Mouse (Mus musculus): ENCODE measurements around the gene Phlda1.
A peak's percentile ranks its signal among the peaks of the same experiment; 100 is the strongest.
"Not testable (repeated sequence)": the region's sequence is repeated elsewhere in the genome, so short reads cannot be mapped to it uniquely, and the experiment has no call there.

Phlda1 gene

DNA sequence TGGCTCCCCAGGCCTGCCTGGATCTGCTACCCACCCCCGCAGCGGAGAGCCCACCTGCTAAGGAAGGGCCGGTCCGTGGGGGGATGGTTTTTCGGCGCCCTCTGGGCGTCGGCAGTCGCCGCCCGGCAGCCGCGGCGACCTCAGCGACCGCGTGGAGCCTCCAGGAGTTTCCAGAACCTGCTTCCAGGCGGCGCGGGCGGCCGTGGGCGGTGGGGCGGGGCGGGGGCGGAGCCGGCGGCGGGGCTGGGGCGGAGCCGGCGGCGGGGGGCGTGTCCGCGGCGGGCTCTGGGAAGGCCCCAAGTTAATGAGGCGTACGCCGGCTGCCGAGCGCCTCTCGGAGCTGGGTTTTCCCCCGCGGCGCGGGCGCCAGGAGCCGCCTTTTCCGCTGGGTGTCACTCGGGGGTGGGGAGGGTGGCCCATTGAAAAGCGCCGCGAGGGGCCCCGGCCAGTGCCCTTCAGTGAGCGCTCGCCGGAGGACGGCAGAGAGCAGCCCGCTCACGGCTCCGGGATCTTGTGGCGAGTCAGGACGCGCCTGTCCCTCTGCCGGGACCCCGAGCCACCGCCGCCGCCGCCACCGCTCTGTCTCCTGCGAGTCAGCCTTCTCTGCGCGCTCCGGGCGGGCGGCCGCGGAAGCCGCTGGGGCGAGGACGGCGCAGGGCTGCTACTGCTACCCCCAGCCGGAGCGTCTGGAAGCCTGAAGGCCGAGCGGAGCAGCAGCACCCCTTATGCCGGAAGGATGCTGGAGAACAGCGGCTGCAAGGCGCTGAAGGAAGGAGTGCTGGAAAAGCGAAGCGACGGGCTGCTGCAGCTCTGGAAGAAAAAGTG lies at the start of gene Phlda1:
TSS of gene Phlda1 (plus strand) at position 186 of the 825 bp plus-strand sequence.
- peak; percentile 95 for DNase-seq

DNA sequence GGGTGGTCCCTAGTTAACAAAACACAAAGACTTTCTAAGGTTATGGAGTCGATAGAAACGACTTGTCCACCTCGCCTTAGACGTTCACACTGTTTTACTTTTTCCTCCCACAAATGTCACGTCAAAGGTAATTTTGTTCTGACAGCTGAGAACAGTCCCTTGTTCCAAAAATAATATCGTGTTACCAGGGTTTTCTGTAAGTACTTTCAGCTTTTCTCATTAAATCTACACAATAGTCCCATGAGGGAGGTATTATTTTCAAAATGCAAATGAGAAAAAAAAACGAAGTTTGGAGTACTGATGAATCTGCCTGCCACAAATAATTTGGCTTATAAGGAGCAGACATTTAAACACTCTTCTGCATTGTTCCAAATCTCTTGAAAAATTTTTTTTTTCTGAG lies 48.0 kb upstream of the Phlda1 start:
- DNase-seq = no peak

DNA sequence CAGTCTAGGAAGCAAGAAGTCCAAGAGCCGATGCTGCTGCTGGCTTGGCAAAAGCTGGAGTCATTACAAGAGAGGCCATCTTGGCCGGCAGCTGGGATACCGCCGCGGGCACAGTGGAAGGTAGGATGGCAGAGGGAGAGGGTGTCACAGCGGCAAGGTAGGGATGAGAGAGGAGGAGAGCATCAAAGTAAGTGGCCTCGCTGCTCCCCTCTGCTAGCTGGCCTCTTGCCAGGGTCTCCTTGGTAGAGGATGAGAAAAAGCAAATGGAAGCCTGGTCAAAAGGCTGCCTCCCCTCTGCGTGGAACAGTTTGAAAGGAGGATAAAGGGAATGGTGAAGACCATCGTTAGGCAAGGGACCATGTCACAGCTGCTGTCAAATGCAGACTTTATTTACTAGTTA lies 47.0 kb upstream of the Phlda1 start:
- DNase-seq = no peak

DNA sequence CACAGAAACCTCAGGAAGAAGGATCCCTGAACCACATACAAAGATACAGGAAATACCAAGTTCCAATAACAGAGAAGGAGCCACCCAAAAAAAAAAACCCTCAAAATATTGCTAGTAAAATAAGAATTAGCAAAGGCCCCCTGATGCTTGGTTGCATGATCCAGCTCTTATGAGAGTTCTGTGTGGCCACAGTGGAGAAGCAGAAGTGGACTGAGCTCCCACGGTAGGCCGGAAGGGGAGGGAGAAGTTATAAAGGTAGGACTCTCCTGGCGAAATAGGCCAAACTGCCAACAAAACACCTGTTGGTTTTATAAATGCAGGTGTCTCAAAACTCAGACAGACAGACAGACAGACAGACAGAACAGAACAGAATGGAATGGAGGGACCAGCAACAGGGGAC lies 46.2 kb upstream of the Phlda1 start:
- no peak for DNase-seq

DNA sequence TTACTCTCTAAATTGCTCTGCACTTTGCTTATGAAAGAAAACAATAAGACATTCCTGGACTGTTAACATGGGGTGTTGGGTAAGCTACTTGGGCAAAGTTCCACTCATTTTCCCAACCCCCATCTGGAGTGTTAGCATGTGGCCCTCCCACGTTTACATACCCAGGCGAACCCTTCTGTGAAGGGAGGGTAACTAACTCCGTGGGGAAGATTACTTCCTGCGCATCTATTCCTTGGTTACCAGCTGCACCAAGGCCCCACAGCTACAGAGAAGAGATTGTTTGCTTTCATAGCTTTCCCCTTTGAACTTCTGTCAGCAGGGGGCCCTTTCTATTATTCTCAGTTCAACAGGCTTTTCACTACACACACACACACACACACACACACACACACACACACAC lies 45.7 kb upstream of the Phlda1 start:
- DNase-seq = no peak

DNA sequence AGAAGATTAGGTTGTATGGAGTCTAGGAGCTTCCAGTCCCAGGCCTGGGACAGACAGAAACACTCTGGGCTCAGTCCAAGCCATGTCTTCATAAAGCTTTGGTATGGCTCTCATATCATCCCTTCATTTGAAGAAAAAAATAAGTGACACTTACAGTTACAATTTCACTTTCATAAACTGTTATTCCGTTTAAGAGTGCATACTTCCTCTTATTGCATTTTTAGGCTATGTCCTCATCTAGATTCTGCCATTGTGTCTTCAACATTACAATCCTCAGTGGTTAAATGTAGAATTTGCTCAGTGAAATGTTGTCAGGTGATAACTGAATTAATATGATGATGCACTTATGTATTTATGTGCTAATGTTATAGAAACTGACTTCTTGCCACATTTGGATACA lies 41.3 kb upstream of the Phlda1 start:
- DNase-seq = no peak

DNA sequence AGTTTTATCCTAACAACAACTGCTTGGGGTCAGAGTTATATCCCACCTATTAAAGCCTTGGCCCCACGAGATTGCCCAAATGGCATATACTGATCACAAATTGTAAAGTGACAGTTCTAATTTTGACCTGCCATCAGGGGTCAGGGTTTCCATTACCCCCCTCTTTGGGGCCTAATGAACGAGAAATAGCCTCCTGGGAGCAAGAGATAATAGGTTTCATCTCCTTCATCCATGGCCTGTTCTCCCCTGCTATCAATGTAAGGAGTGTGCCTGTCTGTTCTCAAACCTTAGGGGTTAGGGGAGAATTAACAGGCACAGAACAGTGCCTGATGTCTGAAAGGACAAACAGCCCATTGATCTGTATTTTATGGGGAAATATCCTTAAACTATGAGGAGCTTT lies 40.7 kb upstream of the Phlda1 start:
- no peak for DNase-seq

DNA sequence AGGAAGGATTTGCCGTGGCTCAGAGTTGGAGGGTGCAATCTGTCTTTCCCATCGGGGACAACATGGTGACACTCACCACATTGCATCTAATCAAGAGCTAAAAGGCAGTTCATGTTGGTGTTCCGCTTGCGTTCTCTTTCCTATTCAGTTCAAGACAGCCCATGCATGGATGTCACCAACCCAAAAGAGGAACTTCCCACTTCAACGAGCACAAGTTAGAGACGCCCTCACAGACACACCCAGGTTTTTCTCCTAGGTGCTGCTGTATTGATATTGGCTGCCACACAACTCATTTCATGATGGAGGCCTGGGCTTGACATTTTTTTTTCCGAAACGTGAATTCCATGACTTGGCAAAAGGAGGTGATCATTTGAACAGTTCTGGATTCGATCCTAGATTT lies 34.9 kb upstream of the Phlda1 start:
- no peak for DNase-seq

DNA sequence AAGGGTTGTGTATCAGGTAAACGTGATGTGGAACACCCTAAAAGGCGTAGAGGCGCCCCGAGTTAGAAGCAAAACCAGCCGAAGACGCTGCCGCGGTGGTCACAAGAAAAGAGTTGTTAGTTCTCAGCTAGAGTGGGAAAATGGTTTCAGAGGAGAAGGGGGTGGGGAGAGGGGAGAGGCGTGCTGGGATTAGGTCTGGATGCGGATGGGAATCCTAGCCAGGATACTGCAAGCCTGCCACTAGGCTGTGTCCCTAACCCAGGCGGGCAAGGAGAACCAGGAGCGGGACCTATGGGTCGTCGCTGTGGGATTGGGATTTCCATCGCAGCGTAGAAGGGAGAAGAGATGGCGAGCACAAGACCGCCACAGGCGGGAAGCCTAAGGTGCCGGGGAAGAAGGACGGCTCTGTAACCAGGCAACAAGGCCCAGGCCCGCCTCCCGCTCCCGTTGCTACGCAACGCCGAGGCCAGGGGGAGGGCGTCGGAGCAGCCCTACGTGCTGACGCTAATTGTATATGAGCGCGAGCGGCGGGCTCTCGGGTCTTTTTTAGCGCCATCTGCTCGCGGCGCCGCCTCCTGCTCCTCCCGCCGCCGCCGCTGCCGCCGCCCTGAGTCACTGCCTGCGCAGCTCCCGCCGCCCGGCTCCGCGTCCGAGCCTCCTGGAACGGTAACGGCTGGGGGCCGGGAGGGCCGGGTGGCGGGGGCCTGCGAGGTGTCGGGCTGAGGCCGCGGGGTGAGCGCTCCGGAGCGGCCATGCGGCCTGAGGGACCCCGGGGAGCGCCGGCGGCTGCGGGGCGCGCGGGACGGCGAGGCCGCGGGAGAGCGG lies 33.2 kb upstream of the Phlda1 start, which contains the start of gene Nap1l1:
TSS of gene Nap1l1 (plus strand) at position 538 of the 825 bp plus-strand sequence.
- peak; percentile 98 for DNase-seq

DNA sequence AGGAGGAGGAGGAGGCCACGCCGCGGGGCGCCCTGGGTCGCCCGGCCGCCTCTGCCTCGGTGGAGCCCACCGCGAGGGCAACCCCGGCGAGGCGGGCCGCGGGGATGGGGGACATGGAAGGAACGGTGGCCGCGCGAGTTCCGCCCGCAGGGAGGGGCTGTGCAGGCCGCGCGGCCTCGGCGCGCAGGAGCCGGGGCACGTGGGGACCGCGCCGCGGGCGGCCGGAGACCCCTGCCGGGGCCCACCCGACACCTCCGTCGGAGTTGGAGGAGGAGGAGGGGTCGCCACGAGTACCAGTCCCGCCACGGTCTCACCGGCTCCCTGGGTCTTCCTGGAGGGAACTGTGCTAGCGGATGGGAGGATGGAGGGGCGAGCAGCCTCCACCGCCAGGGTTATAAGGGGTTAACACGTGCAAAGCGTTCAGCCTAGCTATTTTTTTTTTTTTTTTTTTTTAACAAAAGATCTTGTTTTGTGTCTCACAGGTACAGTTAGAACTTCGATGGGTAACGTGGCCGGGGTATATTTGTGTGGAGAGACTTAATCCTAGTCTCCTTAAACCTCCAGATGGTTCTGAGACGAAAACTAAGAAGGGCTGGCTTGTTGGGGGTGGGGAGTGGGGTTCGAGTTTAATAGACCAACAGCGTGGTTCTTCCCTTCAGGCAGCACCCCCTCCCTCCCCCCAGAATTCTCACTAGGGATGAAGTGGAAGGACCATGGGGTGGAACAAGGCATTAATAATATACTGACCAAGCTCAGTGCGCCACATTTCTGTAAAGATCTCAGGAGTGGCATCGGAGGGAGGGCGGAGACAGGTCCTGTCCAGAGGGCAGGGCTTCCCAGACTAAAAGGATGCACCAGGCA lies 32.3 kb upstream of the Phlda1 start:
- peak; percentile 22 for DNase-seq

DNA sequence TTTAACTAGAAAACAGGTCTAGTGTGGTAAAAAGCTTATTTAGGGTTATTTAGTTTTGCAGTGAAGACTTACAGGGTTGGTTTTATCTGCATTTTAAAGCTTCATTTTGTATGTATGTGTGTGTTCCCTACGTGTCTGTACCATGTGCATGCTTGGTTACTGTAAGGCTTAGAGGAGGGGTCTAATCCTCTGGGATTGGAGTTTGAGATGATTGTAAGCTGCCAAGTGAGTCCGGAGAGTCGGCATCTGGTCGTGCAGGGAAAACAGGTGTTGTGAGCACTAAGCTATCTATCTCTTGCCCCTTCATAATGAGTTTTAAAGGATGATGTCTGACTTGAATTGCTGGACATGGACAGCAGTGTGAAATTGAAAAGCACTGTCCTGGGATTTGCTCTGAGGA lies 29.8 kb upstream of the Phlda1 start:
- DNase-seq = no peak

DNA sequence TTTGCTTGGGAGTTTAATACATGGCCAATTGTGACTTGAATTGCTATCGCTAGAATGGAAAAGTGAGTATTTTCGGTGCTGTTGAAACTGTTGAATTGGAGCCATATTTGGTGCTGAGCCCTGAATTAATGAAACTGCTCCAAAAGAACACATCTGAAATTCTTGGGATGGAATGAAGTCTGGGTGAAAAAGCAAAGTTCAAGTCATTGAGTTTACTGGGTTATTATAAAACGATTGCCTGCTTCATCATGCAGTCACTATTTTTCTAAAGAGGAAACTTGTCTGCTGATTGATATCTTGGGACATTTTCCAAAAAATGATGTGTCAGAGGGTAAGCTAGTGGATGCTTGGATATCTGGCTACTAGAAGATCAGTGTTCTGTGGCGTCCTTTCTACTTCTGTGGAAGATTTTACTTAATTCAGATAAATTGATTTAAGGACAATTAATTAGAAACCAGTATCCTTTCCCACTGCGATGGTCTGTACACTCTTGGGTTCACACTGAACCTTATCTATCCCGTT lies 29.0 kb upstream of the Phlda1 start:
- no peak for DNase-seq

DNA sequence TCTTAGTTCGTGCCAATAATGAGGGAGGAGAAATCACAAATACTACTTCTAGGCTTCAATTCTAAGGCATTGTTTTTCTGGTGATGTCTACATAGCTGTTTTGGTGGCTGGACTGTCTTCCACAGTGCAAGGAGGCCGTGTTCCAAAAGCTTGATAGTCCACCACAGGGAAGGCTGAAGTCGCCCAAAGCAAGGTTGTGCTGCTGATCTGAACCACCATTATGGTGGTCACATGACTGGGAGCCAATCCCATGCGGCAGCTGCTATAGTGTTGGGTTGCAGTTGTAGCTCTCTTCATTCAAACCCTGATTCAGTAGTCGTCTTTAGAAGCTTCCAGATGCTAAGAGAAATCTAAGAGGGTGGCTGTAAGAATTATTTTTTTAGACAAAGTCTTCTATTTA lies 26.5 kb upstream of the Phlda1 start:
- DNase-seq = no peak

DNA sequence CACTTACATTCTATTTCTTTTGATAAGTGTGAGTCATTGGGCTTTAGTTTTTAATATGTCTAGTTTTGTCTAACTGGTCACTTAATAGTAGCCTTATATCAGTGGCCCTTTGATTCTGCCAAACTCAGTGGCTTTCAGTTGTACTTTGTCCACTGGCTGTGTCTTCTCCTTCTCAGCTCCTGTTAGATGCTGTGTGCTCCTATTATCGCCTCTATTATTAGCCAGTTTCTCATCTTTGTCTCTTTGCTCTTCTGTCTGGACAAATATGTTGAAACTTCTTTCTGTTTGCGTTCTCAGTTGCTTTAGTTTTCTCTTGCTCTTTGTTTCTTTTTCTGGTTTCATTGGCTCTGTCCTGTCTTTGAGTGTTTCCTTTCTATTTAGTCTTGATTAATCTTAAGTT lies 23.4 kb upstream of the Phlda1 start:
- no peak for DNase-seq

DNA sequence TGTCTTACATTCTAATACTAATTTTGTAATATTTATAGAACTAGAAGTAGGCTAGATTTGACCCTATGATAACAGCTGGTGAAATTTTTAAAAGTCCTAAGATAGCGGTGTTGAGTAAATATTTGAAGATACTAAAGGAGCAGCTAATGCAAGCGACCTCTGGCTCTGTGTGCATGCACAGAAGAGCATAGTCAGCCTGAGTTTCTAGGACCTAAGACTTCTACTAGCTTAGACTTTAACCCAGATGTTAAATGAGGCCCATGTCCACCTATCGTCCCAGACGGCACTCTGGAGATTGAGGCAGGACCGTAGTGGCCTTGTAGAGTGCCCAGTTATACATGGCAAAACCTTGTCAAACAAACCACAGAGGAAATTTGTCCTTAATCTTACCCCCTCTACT lies 22.0 kb upstream of the Phlda1 start:
- DNase-seq = no peak

DNA sequence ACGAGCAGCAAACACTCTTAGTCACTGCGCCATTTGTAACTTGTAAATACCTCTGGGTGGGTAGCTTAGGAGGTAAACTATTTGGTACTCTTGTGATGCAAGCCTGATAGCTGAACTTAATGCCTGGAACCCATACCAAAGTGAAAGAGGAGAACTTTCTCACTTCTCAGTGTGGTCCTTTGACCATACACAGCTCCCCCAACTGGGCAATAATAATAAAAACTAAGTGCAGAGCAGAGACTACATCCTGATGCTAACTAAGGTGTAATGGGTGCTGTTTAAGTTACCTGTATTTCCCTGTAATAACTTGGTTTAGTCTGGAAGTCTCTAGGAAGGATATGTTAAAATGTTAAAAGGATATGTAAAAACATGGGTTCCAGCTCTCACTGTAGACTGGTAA lies 17.3 kb upstream of the Phlda1 start:
- DNase-seq = no peak

DNA sequence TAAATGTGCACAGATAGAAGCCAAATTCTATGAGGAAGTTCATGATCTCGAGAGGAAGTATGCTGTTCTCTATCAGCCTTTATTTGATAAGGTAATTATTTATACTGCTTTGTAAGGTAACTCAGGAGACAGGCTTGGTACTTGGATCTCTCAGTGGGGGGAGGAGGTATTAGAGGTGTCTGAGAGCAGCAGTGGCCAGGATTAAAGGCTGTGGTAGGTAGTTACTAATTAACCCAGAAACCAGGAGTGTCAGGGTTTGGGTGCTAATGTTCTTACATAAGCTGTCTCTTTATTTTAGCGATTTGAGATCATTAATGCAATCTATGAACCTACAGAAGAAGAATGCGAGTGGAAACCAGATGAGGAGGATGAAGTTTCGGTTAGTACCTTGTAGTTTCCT lies 16.0 kb upstream of the Phlda1 start:
- not testable (repeated sequence) for DNase-seq

DNA sequence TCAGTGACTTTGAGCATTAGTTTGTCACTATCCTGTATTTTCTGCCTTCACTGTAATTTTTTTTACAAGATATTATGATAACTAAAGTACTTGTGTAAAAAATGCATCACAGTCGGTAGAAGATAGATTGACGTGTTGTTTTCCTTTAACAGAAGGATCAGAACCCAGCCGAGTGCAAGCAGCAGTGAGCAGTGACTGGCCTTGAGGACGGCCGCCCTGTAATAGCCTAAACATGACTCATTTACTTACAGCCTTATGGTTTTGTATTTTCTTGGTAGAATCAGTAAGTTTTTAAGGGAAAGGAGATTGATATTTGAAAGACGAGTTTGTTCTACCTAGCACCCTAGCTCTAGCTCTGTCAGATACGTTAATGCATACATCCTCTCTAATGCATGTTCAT lies 10.2 kb upstream of the Phlda1 start:
- no peak for DNase-seq

DNA sequence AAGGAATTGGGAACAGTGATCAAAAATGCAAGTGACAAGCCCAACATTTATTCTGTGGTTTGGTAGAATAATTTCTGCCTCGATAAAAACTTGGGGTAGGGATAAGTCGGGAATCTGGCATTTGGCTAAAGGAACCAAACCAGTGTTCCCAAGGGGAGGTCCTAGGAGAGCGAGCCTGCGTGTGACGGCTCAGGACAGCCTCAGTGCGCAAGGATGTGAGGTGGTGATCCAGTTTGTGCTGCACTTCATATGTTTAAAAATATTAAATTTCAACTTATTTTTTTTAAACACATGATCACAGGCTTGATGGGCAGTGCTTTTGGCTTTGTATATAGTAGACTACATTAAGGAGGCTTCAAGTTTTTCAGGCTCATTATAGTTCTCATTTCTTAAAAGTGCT lies 6.2 kb upstream of the Phlda1 start:
- no peak for DNase-seq

DNA sequence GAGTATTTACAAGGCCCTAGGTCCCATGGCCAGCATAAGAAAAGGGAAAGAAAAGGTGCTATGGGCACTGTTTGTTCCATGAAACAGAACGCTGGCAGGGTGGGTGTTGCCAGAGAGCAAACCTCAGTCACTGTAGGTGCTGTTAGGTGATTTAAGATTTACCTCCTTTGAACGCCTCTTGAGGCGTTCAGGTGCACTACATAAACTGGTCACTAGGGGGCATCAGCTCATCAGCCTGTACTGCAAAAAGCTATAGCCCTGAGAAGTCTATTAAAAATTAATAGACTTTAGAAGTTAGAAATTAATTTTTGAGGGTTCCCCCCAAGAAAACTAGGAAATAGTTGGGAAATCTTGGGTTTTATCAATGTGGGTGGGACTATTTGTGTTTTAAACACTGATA lies 3.0 kb upstream of the Phlda1 start:
- peak; percentile 70 for DNase-seq

DNA sequence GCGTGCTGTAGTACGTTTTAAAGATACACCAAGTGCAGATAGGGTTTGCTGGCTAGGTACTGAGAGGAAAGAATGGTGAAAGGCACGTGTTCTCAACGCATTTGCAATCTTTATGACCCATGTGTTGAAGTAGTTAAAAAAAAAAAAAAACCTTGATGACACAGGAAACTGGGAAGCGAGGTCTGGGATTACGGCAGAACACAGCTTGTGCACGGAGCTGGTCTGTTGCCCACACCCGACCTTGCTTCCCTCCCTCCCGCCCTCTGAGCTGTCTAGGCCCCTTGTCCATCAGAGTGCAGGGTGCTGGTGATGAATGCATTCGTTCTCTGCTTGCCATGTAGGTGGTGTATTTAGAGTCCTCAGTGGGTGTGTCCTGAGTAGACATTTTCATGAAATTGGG lies 2.4 kb upstream of the Phlda1 start:
- no peak for DNase-seq

DNA sequence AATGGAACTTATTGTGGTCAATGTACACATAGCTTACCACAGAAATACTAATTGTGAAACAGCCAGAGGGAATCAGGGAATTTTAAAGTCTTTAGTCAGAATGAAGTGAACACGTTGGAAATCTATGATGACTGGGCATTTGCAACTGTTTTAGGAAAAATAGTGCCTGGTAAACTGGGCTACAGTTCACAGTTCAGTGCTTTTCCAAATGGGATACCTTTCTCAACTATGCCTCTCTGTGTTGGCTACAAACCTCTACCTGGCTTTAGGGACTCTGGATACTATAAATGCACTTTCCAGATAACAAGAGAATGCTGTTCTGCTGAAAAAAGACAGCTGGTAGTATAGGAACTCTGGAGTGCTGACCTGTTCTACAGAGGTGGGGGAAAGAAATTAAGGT lies 1.5 kb upstream of the Phlda1 start:
- no peak for DNase-seq

DNA sequence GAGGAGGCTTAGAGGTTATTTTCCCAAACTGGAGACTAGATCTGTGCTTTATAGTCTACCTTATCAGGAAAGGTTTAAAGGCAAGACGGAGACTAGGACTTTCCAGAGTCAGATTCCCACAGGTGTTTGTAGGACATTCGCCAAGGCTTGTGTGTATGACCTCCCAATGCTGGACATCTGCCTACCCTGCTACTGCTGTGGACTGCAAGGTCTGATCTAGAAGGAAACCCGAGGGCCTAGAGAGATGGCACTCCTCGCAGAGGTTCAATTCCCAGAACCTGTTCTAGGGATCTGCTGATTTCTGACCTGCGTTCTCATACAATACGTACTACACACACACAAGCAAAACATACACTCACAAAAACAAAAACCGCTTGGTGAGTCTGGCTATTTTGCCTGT lies 680 bp upstream of the Phlda1 start:
- DNase-seq = no peak
